Mouse (Mus musculus) midbrain, postnatal 0 days (tissue): Measurements from ENCODE around the gene Olfr573-ps1. TPM values are rescaled to one million over a fixed set of nuclear protein-coding genes. Genes with fewer than 3 reads are reported as not detected.

ENCODE experiments used
- ATAC-seq: fragments of 200-750 bp; cut with Nextera tagmentation; 2 replicates; pipeline ENCODE4 v1.8.0; 2017; ENCODE audit warnings: moderate number of reproducible peaks, mild to moderate bottlenecking, moderate TSS enrichment, moderate library complexity; ENCODE audit not compliant: low FRiP score
- DNase-seq: peaks from one replicate; pipeline ENCODE4 v3.0.0-alpha.2; 2015; ENCODE audit warnings: low spot score
- H3K27ac ChIP-seq: fragments of 300-500 bp; sonication (generic); 2 replicates; pipeline ENCODE4 v1.5.1; 2014; ENCODE audit warnings: low read depth, mild to moderate bottlenecking, low read length, mixed read lengths
- H3K27me3 ChIP-seq: fragments of 300-500 bp; sonication (generic); 2 replicates; pipeline ENCODE4 v1.6.1; 2014; ENCODE audit warnings: low read length, control low read depth, mixed read lengths; ENCODE audit not compliant: insufficient read depth
- H3K36me3 ChIP-seq: fragments of 300-500 bp; sonication (generic); 2 replicates; pipeline ENCODE4 v1.6.1; 2014; ENCODE audit warnings: low read length, control low read depth, mixed read lengths; ENCODE audit not compliant: insufficient read depth
- H3K4me1 ChIP-seq: fragments of 300-500 bp; sonication (generic); 2 replicates; pipeline ENCODE4 v1.6.1; 2014; ENCODE audit warnings: mild to moderate bottlenecking, control low read depth, antibody characterized with exemption, low read length, mixed read lengths; ENCODE audit not compliant: insufficient read depth
- H3K4me2 ChIP-seq: fragments of 300-500 bp; sonication (generic); 2 replicates; pipeline ENCODE4 v1.6.1; 2014; ENCODE audit warnings: low read depth, mild to moderate bottlenecking, low read length, mixed read lengths; ENCODE audit not compliant: poor library complexity, severe bottlenecking
- H3K4me3 ChIP-seq: fragments of 300-500 bp; sonication (generic); 2 replicates; pipeline ENCODE4 v1.5.1; 2014; ENCODE audit warnings: low read depth, mild to moderate bottlenecking, low read length, moderate library complexity
- H3K9ac ChIP-seq: fragments of 300-500 bp; sonication (generic); replicated peaks from 2 replicates; pipeline ENCODE4 v1.6.1; 2014; ENCODE audit warnings: mild to moderate bottlenecking, low read length, moderate library complexity, mixed read lengths; ENCODE audit not compliant: poor library complexity, severe bottlenecking
- H3K9me3 ChIP-seq: fragments of 300-500 bp; sonication (generic); 2 replicates; pipeline ENCODE4 v1.6.1; 2016; ENCODE audit warnings: low read length, control low read depth
- CTCF ChIP-seq: IDR thresholded peaks from 2 replicates; pipeline ENCODE4 v1.5.1; 2016; ENCODE audit warnings: antibody characterized with exemption, mild to moderate bottlenecking
- WGBS: fragments of 180-500 bp; shearing (Covaris S2); extraction: QIAGEN DNeasy Blood & Tissue Kit; methylation state at CpG from one replicate; pipeline ENCODE4 v1.1.7; 2014; 5-methylcytosine and 5-hydroxymethylcytosine counted together
- polyA plus RNA-seq: library from polyadenylated mRNA; unstranded; fragments of >200 nt; fragmentation: Nextera tagmentation; extraction: Ambion mirVana; gene quantifications from 2 replicates; pipeline ENCODE4 v1.2.1, GENCODE M21; 2015
- total RNA-seq: library from RNA; depleted of rRNA; stranded (reverse); fragments of >200 nt; gene quantifications from 2 replicates; pipeline ENCODE4 v1.2.3, GENCODE M21; 2014; rRNA removed

Gene Olfr573-ps1
- total and polyA plus RNA-seq, 2 experiments from 2014 or later, result not detected

- no peak overlapping the region for H3K27ac ChIP-seq
- no peaks in the 10 kb centered on the region for H3K9me3 ChIP-seq
- WGBS, result 13% methylated on average over 1 of the region's 1 CpGs
- H3K4me3 ChIP-seq, result no peak overlapping the region
- ATAC-seq, result no peak
- peak; percentile 76 for DNase-seq
- H3K9ac ChIP-seq, result no peak overlapping the region
- no peaks in the 10 kb centered on the region for H3K4me1 ChIP-seq
- H3K4me2 ChIP-seq, result no peak overlapping the region
- H3K27me3 ChIP-seq, result no peaks in the 10 kb centered on the region
- TF ChIP-seq CTCF, result peak; percentile 82
- no peaks in the 10 kb centered on the region for H3K36me3 ChIP-seq
Measured at GRCm38 (mm10) chr7:102919632-102920031, 22.7 kb downstream of the Olfr573-ps1 start.

- TF ChIP-seq CTCF, result no peak
- no peaks in the 10 kb centered on the region for H3K9me3 ChIP-seq
- no peaks in the 10 kb centered on the region for H3K4me1 ChIP-seq
- ATAC-seq (no peak), DNase-seq (no peak)
- H3K4me2 ChIP-seq, result no peak within 1 kb of the TSS
- 59% methylated on average over 4 of the region's 4 CpGs for WGBS
- H3K4me3 ChIP-seq, result no peak within 1 kb of the TSS
- H3K36me3 ChIP-seq, result no peaks in the 10 kb centered on the region
- no peak within 1 kb of the TSS for H3K27ac ChIP-seq
- no peak within 1 kb of the TSS for H3K9ac ChIP-seq
- no peaks in the 10 kb centered on the region for H3K27me3 ChIP-seq
Measured at GRCm38 (mm10) chr7:102917032-102917875, 25.1 kb downstream of the Olfr573-ps1 start, which contains the start of gene Olfr571. TSS of gene Olfr571 (minus strand) at chr7:102917536.

GRCm38 (mm10) chr7:102916405-102916804 lies 26.0 kb downstream of the Olfr573-ps1 start:
- ATAC-seq (no peak), DNase-seq (no peak)
- no peaks in the 10 kb centered on the region for H3K9me3 ChIP-seq
- no peak overlapping the region for H3K27ac ChIP-seq
- no peaks in the 10 kb centered on the region for H3K27me3 ChIP-seq
- H3K4me2 ChIP-seq, result no peak overlapping the region
- H3K9ac ChIP-seq, result no peak overlapping the region
- no peaks in the 10 kb centered on the region for H3K36me3 ChIP-seq
- WGBS, result 79% methylated on average over 5 of the region's 5 CpGs
- no peaks in the 10 kb centered on the region for H3K4me1 ChIP-seq
- no peak for TF ChIP-seq CTCF
- H3K4me3 ChIP-seq, result no peak overlapping the region

- WGBS, result 51% methylated on average over 1 of the region's 1 CpGs
- no peak for DNase-seq
Measured at GRCm38 (mm10) chr7:102915261-102915660, 27.1 kb downstream of the Olfr573-ps1 start.

More at GRCm38 (mm10) chr7:102915261-102915660, 27.1 kb downstream of the Olfr573-ps1 start:
- Histone ChIP-seq H3K27me3 (no peaks in the 10 kb centered on the region), H3K27ac (no peak overlapping the region), H3K4me3 (no peak overlapping the region), H3K36me3 (no peaks in the 10 kb centered on the region), H3K9me3 (no peaks in the 10 kb centered on the region), H3K4me1 (no peaks in the 10 kb centered on the region), H3K9ac (no peak overlapping the region), H3K4me2 (no peak overlapping the region)
- no peak for ATAC-seq
- no peak for TF ChIP-seq CTCF

Other genes with a start within 250 kb of the Olfr573-ps1 start
- gene Olfr557, start 246.7 kb downstream of the Olfr573-ps1 start, total RNA-seq, result not detected in 2 replicates
- gene Olfr557, start 246.7 kb downstream of the Olfr573-ps1 start, polyA plus RNA-seq, result not detected in 2 replicates
- gene Olfr558, start 240.4 kb downstream of the Olfr573-ps1 start, total RNA-seq, result 0.05 and 0.16 TPM in 2 replicates
- gene Olfr558, start 240.4 kb downstream of the Olfr573-ps1 start, polyA plus RNA-seq, result not detected in 2 replicates
- not detected in 2 replicates for gene Olfr33, start 223.5 kb downstream of the Olfr573-ps1 start, total RNA-seq
- not detected in 2 replicates for gene Olfr33, start 223.5 kb downstream of the Olfr573-ps1 start, polyA plus RNA-seq
- gene Olfr559, start 215.1 kb downstream of the Olfr573-ps1 start, total RNA-seq, result not detected in 2 replicates
- not detected in 2 replicates for gene Olfr559, start 215.1 kb downstream of the Olfr573-ps1 start, polyA plus RNA-seq
- not detected in 2 replicates for gene Olfr560, start 183.2 kb downstream of the Olfr573-ps1 start, total RNA-seq
- gene Olfr560, start 183.2 kb downstream of the Olfr573-ps1 start, polyA plus RNA-seq, result not detected in 2 replicates
- not detected in 2 replicates for gene Olfr78, start 183.1 kb downstream of the Olfr573-ps1 start, total RNA-seq
- gene Olfr78, start 183.1 kb downstream of the Olfr573-ps1 start, polyA plus RNA-seq, result 0.09 and 0.10 TPM in 2 replicates
- gene Olfr561, start 171.4 kb downstream of the Olfr573-ps1 start, total RNA-seq, result not detected in 2 replicates
- gene Olfr561, start 171.4 kb downstream of the Olfr573-ps1 start, polyA plus RNA-seq, result 0.06 TPM in 1 of 2 replicates, not detected in the other
- gene Olfr564, start 139.1 kb downstream of the Olfr573-ps1 start, total RNA-seq, result not detected in 2 replicates
- not detected in 2 replicates for gene Olfr564, start 139.1 kb downstream of the Olfr573-ps1 start, polyA plus RNA-seq
- gene Olfr566, start 83.8 kb downstream of the Olfr573-ps1 start, total RNA-seq, result not detected in 2 replicates
- gene Olfr566, start 83.8 kb downstream of the Olfr573-ps1 start, polyA plus RNA-seq, result not detected in 2 replicates
- not detected in 2 replicates for gene Olfr568, start 65.5 kb downstream of the Olfr573-ps1 start, total RNA-seq
- gene Olfr568, start 65.5 kb downstream of the Olfr573-ps1 start, polyA plus RNA-seq, result not detected in 2 replicates
- not detected in 2 replicates for gene Olfr569, start 51.7 kb downstream of the Olfr573-ps1 start, total RNA-seq
- not detected in 2 replicates for gene Olfr569, start 51.7 kb downstream of the Olfr573-ps1 start, polyA plus RNA-seq
- not detected in 2 replicates for gene Olfr570, start 48.0 kb downstream of the Olfr573-ps1 start, total RNA-seq
- not detected in 2 replicates for gene Olfr570, start 48.0 kb downstream of the Olfr573-ps1 start, polyA plus RNA-seq
- gene Olfr571, start 25.0 kb downstream of the Olfr573-ps1 start, total RNA-seq, result not detected in 2 replicates
- gene Olfr571, start 25.0 kb downstream of the Olfr573-ps1 start, polyA plus RNA-seq, result not detected in 2 replicates
- gene Olfr572, start 18.2 kb downstream of the Olfr573-ps1 start, total RNA-seq, result not detected in 2 replicates
- not detected in 2 replicates for gene Olfr572, start 18.2 kb downstream of the Olfr573-ps1 start, polyA plus RNA-seq
- gene Olfr574, start 5.9 kb upstream of the Olfr573-ps1 start, total RNA-seq, result not detected in 2 replicates
- not detected in 2 replicates for gene Olfr574, start 5.9 kb upstream of the Olfr573-ps1 start, polyA plus RNA-seq
- not detected in 2 replicates for gene Olfr575, start 16.2 kb upstream of the Olfr573-ps1 start, total RNA-seq
- gene Olfr575, start 16.2 kb upstream of the Olfr573-ps1 start, polyA plus RNA-seq, result not detected in 2 replicates
- not detected in 2 replicates for gene Olfr576, start 20.1 kb upstream of the Olfr573-ps1 start, total RNA-seq
- not detected in 2 replicates for gene Olfr576, start 20.1 kb upstream of the Olfr573-ps1 start, polyA plus RNA-seq
- gene Olfr577, start 33.4 kb upstream of the Olfr573-ps1 start, total RNA-seq, result not detected in 2 replicates
- gene Olfr577, start 33.4 kb upstream of the Olfr573-ps1 start, polyA plus RNA-seq, result not detected in 2 replicates
- not detected in 2 replicates for gene Olfr578, start 46.7 kb upstream of the Olfr573-ps1 start, total RNA-seq
- not detected in 2 replicates for gene Olfr578, start 46.7 kb upstream of the Olfr573-ps1 start, polyA plus RNA-seq
- gene Olfr582, start 95.4 kb upstream of the Olfr573-ps1 start, total RNA-seq, result not detected in 2 replicates
- gene Olfr582, start 95.4 kb upstream of the Olfr573-ps1 start, polyA plus RNA-seq, result not detected in 2 replicates
- gene Olfr583, start 108.7 kb upstream of the Olfr573-ps1 start, total RNA-seq, result not detected in 2 replicates
- not detected in 2 replicates for gene Olfr583, start 108.7 kb upstream of the Olfr573-ps1 start, polyA plus RNA-seq
- gene Olfr584, start 139.3 kb upstream of the Olfr573-ps1 start, total RNA-seq, result not detected in 2 replicates
- not detected in 2 replicates for gene Olfr584, start 139.3 kb upstream of the Olfr573-ps1 start, polyA plus RNA-seq
- not detected in 2 replicates for gene Olfr585, start 155.1 kb upstream of the Olfr573-ps1 start, total RNA-seq
- gene Olfr585, start 155.1 kb upstream of the Olfr573-ps1 start, polyA plus RNA-seq, result not detected in 2 replicates
- gene Olfr586, start 183.1 kb upstream of the Olfr573-ps1 start, total RNA-seq, result not detected in 2 replicates
- not detected in 2 replicates for gene Olfr586, start 183.1 kb upstream of the Olfr573-ps1 start, polyA plus RNA-seq
- 0.09 TPM in 1 of 2 replicates, not detected in the other for gene Olfr588-ps1, start 198.3 kb upstream of the Olfr573-ps1 start, total RNA-seq
- gene Olfr588-ps1, start 198.3 kb upstream of the Olfr573-ps1 start, polyA plus RNA-seq, result not detected in 2 replicates
- gene Olfr589, start 213.8 kb upstream of the Olfr573-ps1 start, total RNA-seq, result not detected in 2 replicates
- gene Olfr589, start 213.8 kb upstream of the Olfr573-ps1 start, polyA plus RNA-seq, result not detected in 2 replicates
- gene Olfr591, start 235.8 kb upstream of the Olfr573-ps1 start, total RNA-seq, result not detected in 2 replicates
- gene Olfr591, start 235.8 kb upstream of the Olfr573-ps1 start, polyA plus RNA-seq, result not detected in 2 replicates
- not detected in 2 replicates for gene Olfr592, start 242.2 kb upstream of the Olfr573-ps1 start, total RNA-seq
- not detected in 2 replicates for gene Olfr592, start 242.2 kb upstream of the Olfr573-ps1 start, polyA plus RNA-seq